Mouse (Mus musculus) kidney, embryonic 16.5 days (tissue): ENCODE measurements at regions not wholly inside any gene's neighbourhood (a gene's known extent, or its start where the extent isn't known, plus 50 kb on each side); places are given as distances from the start of the nearest gene placed in this dataset.

Source experiments
- ATAC-seq: fragments of 200-750 bp; cut with Nextera tagmentation; 2 replicates; pipeline ENCODE4 v1.8.0; 2017; ENCODE audit warnings: moderate TSS enrichment; ENCODE audit not compliant: low FRiP score, low TSS enrichment
- H3K27ac ChIP-seq: fragments of 300-500 bp; sonication (generic); 2 replicates; pipeline ENCODE4 v1.5.1; 2014; ENCODE audit warnings: low read length
- H3K27me3 ChIP-seq: fragments of 300-500 bp; sonication (generic); 2 replicates; pipeline ENCODE4 v1.6.1; 2014; ENCODE audit warnings: low read length, control low read depth, mixed read lengths; ENCODE audit not compliant: insufficient read depth
- H3K36me3 ChIP-seq: fragments of 300-500 bp; sonication (generic); 2 replicates; pipeline ENCODE4 v1.6.1; 2014; ENCODE audit warnings: low read length, control low read depth, mixed read lengths; ENCODE audit not compliant: insufficient read depth
- H3K4me1 ChIP-seq: fragments of 300-500 bp; sonication (generic); 2 replicates; pipeline ENCODE4 v1.6.1; 2014; ENCODE audit warnings: low read length, control low read depth, mixed read lengths; ENCODE audit not compliant: insufficient read depth
- H3K4me2 ChIP-seq: fragments of 300-500 bp; sonication (generic); replicated peaks from 2 replicates; pipeline ENCODE4 v1.6.1; 2014; ENCODE audit warnings: low read depth, low read length
- H3K4me3 ChIP-seq: fragments of 300-500 bp; sonication (generic); 2 replicates; pipeline ENCODE4 v1.5.1; 2014; ENCODE audit warnings: mild to moderate bottlenecking, low read length
- H3K9ac ChIP-seq: fragments of 300-500 bp; sonication (generic); replicated peaks from 2 replicates; pipeline ENCODE4 v1.6.1; 2014; ENCODE audit warnings: low read length
- H3K9me3 ChIP-seq: fragments of 300-500 bp; sonication (generic); 2 replicates; pipeline ENCODE4 v1.6.1; 2016; ENCODE audit warnings: low read length, control low read depth
- WGBS: fragments of 180-500 bp; shearing (Covaris S2); extraction: QIAGEN DNeasy Blood & Tissue Kit; methylation state at CpG from one replicate; pipeline ENCODE4 v1.1.7; 2014; 5-methylcytosine and 5-hydroxymethylcytosine counted together

DNA sequence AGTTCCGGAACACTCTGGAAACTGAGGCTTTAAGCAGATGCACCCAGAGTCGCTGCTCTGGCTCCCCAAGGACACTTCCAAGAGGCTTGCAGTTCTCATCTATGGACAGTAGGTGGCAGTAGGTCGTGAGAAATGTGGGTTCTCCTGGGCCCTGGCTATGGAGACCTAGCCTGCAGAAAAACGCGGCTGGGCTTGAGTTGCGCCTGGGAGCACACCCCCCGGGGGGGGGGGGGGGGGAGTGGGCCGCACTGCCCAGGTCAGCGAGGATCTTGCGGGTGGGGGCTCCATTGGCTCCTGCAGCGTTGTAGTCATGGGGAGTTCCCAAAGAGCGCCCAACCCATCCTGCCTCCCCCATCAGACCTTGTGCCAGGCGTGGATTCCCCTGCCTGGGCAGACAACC, 473.3 kb downstream of the Insc start:
- under 1% methylated on average over 12 of the region's 13 CpGs for WGBS
- 0 out of 2 replicates have a peak overlapping the region, but pooled peaks have one; percentile 5 for H3K27ac ChIP-seq

DNA sequence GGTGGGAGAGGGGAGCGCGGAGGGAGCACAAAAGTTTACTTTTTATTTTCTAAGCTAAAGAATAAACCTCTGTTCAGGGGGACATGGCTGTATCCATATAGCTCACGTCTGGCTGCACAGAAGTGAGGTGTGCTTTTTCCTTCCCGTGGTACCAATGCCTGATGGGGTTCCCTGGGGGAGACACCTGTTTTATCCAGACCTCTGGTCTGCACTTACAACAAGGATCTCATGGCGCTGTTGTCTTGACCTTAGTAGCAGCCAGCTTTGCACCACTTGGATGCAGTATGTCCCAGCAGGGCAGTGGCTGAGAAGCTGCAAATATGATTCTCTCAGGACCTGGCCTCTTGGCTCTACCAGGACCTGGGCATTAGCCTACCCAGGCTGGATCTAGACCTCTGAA, 473.8 kb downstream of the Insc start:
- Histone ChIP-seq H3K27ac (0 out of 2 replicates have a peak overlapping the region, but pooled peaks have one; percentile 5), H3K9ac (peak overlapping the region; percentile 52), H3K4me3 (peak overlapping the region; percentile 41), H3K36me3 (no peaks in the 10 kb centered on the region), H3K27me3 (peaks cover 6% of the 10 kb centered on the region), H3K4me1 (peaks cover 10% of the 10 kb centered on the region), H3K9me3 (no peaks in the 10 kb centered on the region), H3K4me2 (peak overlapping the region; percentile 64)
- 8% methylated on average over 5 of the region's 5 CpGs for WGBS
- ATAC-seq: peak; percentile 62

More for the DNA sequence above, 473.3 kb downstream of the Insc start:
- Histone ChIP-seq H3K9ac (peak overlapping the region; percentile 52), H3K4me3 (peak overlapping the region; percentile 41), H3K27me3 (peaks cover 6% of the 10 kb centered on the region), H3K4me1 (peaks cover 10% of the 10 kb centered on the region), H3K36me3 (no peaks in the 10 kb centered on the region), H3K4me2 (peak overlapping the region; percentile 64), H3K9me3 (no peaks in the 10 kb centered on the region)
- ATAC-seq: peak; percentile 98

DNA sequence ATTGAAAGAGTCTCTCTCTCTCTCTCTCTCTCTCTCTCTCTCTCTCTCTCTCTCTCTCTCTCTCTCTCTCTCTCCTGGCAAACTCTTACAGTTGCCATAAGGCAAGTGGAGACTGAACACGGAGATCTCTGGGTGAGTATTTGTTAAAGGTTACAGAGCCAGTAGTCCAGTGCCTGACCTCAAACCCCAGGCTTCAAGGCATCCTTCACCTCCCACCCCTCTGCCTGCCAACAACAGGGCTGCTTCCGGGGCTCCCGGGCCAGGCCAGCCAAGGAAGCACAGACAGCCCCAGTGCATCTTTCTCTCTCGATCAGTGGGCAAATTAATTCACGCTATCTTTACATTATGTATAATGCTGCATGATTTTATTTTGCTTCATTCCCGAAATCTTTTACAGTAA, 474.2 kb downstream of the Insc start:
- Histone ChIP-seq H3K4me2 (no peak overlapping the region), H3K27ac (no peak overlapping the region), H3K4me1 (peaks cover 10% of the 10 kb centered on the region), H3K27me3 (peaks cover 6% of the 10 kb centered on the region), H3K9ac (no peak overlapping the region), H3K4me3 (no peak overlapping the region), H3K9me3 (no peaks in the 10 kb centered on the region), H3K36me3 (no peaks in the 10 kb centered on the region)
- 41% methylated on average over 6 of the region's 6 CpGs for WGBS
- ATAC-seq: no peak

DNA sequence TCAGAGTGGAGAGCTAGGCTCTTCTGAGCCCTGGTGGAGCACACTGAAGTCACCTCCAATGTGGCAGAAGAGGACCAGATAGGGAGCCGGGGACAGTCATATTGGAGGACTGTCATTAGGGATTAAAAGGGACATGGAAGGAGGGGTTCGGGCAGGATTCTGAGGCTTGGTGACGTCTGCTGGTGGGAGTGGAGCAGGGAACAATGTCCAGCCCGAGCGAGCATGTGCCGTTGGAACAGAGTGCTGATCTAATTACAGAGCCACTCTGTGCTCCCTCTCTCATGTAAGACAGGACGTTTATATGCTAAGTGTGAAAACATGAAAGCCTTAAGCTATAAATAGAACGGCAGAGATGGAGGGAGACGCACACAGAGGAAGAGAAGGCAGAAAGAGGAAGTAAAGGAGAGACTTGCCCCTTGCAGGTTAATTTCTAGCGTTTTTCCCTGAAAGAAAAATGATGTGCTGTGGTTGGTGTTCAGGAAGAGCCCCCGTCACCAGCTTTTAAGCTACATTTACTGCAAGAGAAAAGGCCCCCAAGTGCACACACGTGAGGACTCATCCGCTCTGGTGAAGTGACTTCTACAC, 475.2 kb downstream of the Insc start:
- no peaks in the 10 kb centered on the region for H3K36me3 ChIP-seq
- no peak overlapping the region for H3K4me2 ChIP-seq
- H3K4me3 ChIP-seq: no peak overlapping the region
- ATAC-seq: no peak
- H3K4me1 ChIP-seq: peaks cover 10% of the 10 kb centered on the region
- peaks cover 6% of the 10 kb centered on the region for H3K27me3 ChIP-seq
- no peak overlapping the region for H3K27ac ChIP-seq
- 25% methylated on average over 13 of the region's 13 CpGs for WGBS
- no peaks in the 10 kb centered on the region for H3K9me3 ChIP-seq
- no peak overlapping the region for H3K9ac ChIP-seq

DNA sequence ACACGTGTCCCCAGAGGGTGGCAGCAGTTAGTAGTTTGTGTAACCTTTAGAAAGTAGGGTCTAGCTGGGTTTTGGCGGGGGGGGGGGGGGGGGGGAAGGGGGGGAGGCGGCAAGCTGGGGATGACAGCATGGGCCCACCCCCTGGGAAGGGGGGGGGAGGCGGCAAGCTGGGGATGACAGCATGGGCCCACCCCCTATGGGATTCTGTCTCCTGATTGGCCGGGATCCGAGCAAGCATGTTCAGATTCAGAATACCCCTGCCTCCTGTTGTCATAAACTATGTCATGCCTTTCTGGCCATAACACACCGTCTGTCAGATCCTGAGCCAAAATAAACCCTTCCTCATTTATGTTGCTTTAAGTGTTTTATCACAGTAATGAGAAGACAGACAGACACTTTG, 479.1 kb downstream of the Insc start:
- Histone ChIP-seq H3K4me3 (no peak overlapping the region), H3K9ac (no peak overlapping the region), H3K4me1 (peaks cover 2% of the 10 kb centered on the region), H3K27me3 (peaks cover 4% of the 10 kb centered on the region; the same call in 1 of the 2 replicates), H3K4me2 (no peak overlapping the region), H3K9me3 (no peaks in the 10 kb centered on the region), H3K27ac (no peak overlapping the region), H3K36me3 (no peaks in the 10 kb centered on the region)
- peak; percentile 58; the same call in 1 of the 2 replicates for ATAC-seq
- WGBS: 33% methylated on average over 5 of the region's 7 CpGs

DNA sequence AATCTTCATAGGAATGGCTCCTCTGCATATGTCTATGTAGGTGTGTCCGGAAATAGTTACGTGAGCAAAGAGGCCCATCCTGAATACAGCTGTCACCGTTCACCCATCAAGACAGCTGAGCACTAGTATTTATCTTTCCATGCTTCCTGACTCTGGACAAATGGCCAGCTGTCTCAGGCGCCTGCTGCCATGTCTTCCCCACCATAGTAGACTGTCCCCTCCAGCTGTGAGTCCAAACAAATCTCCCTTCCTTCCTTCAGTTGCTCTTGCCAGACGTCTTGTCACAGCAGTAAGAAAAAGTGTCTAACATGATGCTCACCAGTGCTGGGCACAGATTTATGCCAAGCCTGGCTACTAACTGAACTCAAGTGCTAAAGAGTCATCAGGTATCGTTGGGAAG, 487.0 kb downstream of the Insc start:
- no peaks in the 10 kb centered on the region for H3K9me3 ChIP-seq
- ATAC-seq: no peak
- no peaks in the 10 kb centered on the region for H3K36me3 ChIP-seq
- no peak overlapping the region for H3K4me2 ChIP-seq
- no peaks in the 10 kb centered on the region for H3K4me1 ChIP-seq
- H3K4me3 ChIP-seq: no peak overlapping the region
- no peaks in the 10 kb centered on the region for H3K27me3 ChIP-seq
- no peak overlapping the region for H3K9ac ChIP-seq
- H3K27ac ChIP-seq: no peak overlapping the region
- WGBS: 57% methylated on average over 6 of the region's 6 CpGs

DNA sequence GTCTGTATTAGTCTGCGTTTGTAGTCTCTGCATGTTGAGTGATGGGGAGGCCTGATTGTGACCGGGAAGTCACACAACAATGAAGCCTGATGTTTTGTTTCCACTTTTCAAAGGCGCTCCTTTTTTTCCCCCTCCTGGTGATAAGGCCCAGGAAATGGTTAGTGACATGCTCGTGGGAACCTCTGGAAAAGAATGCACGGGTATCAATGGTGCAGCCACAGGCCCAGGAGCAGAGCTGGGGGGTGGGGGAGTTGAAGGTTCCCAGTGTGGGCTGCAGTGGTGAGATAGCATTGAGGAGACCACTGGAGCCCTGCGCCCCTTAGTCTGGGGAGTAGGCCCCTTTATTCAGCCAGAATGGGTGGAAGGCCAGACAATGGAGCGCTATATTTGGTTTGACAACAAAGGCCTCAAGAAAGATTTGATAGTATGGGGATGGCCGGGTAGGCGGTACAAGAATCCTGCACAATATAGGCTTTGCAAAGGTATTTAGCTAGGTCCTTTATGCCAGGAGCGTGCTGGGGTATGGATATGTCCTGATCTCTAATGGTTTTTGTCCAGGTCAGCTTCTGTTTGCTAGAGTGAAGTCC, 490.4 kb downstream of the Insc start:
- no peak overlapping the region for H3K4me2 ChIP-seq
- H3K4me3 ChIP-seq: no peak overlapping the region
- no peaks in the 10 kb centered on the region for H3K36me3 ChIP-seq
- WGBS: 62% methylated on average over 10 of the region's 10 CpGs
- no peak overlapping the region for H3K9ac ChIP-seq
- no peaks in the 10 kb centered on the region for H3K27me3 ChIP-seq
- H3K27ac ChIP-seq: no peak overlapping the region
- H3K4me1 ChIP-seq: no peaks in the 10 kb centered on the region
- ATAC-seq: no peak
- no peaks in the 10 kb centered on the region for H3K9me3 ChIP-seq

DNA sequence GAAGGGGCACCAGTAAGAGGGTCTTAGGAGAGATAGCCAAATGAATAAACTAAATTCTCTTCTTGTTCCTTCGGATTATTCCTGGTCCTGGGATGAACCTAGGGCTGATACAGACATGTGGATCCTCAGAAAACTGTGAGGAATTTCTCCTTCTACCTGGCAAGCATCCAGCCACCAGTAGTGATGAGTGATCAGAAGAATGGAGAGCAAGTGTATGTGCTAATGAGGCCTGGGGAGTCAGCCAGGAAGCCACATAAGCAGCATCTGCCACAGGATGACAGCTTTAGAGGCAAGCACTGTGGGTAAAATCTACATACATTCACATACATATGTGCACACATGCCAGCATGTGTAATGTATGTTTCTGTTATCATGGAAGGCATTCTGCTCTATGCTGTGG, 493.6 kb downstream of the Insc start:
- ATAC-seq: no peak

DNA sequence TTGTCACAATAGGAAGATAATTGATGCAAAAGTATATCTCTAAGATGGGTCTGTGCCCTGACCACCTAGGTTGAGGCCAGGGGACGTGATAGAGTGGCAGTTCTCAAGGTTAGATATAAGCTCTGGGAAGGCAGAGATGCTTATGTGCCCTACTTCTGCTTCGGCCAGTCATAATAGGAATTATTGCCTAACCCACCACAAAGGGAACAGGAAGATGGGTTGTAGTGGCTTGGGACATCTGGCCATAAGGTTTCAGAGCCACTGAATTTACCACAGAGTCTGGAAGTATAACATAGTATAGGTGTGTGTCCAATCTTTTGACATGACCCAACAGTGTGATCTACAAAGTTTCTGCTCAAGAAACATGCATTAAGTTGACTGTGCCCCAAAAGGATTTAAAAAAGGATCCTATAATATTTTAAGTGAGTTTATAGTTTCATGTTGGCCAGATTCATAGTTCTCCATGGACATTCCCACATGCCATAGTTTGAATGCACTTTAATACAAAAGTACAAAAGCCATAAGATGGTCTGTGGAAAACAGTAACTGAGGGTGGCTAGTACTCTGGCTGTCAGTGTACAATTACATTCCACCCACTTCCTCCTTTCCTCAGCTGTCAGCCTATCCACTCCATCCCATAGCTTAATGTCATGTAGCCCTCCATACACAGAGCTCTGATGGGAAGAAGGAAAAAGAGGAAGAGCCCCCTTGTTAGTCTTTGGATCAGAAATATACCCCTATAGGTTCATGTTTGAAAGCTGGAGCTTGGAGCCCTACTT, 508.3 kb downstream of the Insc start:
- Histone ChIP-seq H3K27me3 (no peaks in the 10 kb centered on the region), H3K9ac (no peak overlapping the region), H3K27ac (peak overlapping the region; percentile 9; the same call in 1 of the 2 replicates), H3K4me2 (no peak overlapping the region), H3K4me1 (no peaks in the 10 kb centered on the region), H3K9me3 (no peaks in the 10 kb centered on the region), H3K36me3 (no peaks in the 10 kb centered on the region), H3K4me3 (no peak overlapping the region)
- no peak for ATAC-seq
- whole genome bisulfite sequencing: 86% methylated on average over 2 of the region's 2 CpGs

More for the DNA sequence above, 493.6 kb downstream of the Insc start:
- Histone ChIP-seq H3K9me3 (no peaks in the 10 kb centered on the region), H3K9ac (no peak overlapping the region), H3K27ac (no peak overlapping the region), H3K36me3 (no peaks in the 10 kb centered on the region), H3K4me1 (no peaks in the 10 kb centered on the region), H3K4me3 (no peak overlapping the region), H3K27me3 (no peaks in the 10 kb centered on the region), H3K4me2 (no peak overlapping the region)
- WGBS: 94% methylated on average over 1 of the region's 1 CpGs

DNA sequence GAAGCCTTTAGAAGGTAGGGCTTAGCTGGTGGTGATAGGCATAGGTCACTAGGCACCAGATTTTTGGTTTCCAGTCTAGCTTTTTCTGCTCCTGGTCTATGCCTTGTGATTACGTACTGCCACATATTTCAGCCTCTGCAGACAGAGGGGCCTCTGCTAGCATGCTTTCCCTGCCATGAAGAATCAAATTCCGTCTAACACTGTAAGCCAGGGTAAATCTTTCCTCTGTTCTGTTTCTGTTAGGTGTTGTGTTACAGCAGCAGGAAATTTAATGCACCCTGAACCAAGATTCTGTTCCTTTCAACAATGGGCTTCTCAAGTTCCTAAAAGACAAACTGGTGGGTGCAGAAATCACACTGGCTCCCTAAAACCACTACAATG, 508.9 kb downstream of the Insc start:
- no peaks in the 10 kb centered on the region for H3K36me3 ChIP-seq
- H3K9ac ChIP-seq: no peak overlapping the region
- H3K4me1 ChIP-seq: no peaks in the 10 kb centered on the region
- H3K27ac ChIP-seq: peak overlapping the region; percentile 9; the same call in 1 of the 2 replicates
- no peak overlapping the region for H3K4me3 ChIP-seq
- WGBS: 19% methylated on average over 2 of the region's 2 CpGs
- no peaks in the 10 kb centered on the region for H3K27me3 ChIP-seq
- no peaks in the 10 kb centered on the region for H3K9me3 ChIP-seq
- 0 out of 2 replicates have a peak, but pooled peaks have one; percentile 49 for ATAC-seq
- H3K4me2 ChIP-seq: no peak overlapping the region
